Mouse (Mus musculus) neutrophil, adult 83 days (primary cell): Measurements from ENCODE around the gene Fam90a1b. TPM values are rescaled to one million over a fixed set of nuclear protein-coding genes. Genes with fewer than 3 reads are reported as not detected.

Experiments
- total RNA-seq, 2 experiments: library from RNA; stranded (reverse); gene quantifications; one replicate each; pipeline ENCODE4 v1.2.4; 2023

The Fam90a1b gene
- total RNA-seq: not detected

GRCm38 (mm10) chrX:94366670-94367241, at the start of gene Fam90a1b, which contains the start of gene Apoo:
TSS of gene Fam90a1b (minus strand) at chrX:94366777.
TSS of gene Apoo (plus strand) at chrX:94367117.

Other genes starting within 250 kb of the Fam90a1b start
- 10 to 100 TPM; 24.4 to 30.1 TPM for gene Zfx, start 243.1 kb downstream of the Fam90a1b start, total RNA-seq
- gene Eif2s3x, start 153.9 kb downstream of the Fam90a1b start, total RNA-seq: 10 to 100 TPM; 68.7 to 72.7 TPM
- 1 to 10 TPM; 7.2 to 8.5 TPM for gene Klhl15, start 132.2 kb downstream of the Fam90a1b start, total RNA-seq
- gene Apoo, start 340 bp upstream of the Fam90a1b start, total RNA-seq: 1 to 10 TPM; 6.9 to 7.5 TPM
- 1 to 10 TPM; 1.2 to 1.6 TPM for gene Maged1, start 175.4 kb upstream of the Fam90a1b start, total RNA-seq